Mouse (Mus musculus): Measurements from ENCODE around the gene Tmem256.

DNA sequence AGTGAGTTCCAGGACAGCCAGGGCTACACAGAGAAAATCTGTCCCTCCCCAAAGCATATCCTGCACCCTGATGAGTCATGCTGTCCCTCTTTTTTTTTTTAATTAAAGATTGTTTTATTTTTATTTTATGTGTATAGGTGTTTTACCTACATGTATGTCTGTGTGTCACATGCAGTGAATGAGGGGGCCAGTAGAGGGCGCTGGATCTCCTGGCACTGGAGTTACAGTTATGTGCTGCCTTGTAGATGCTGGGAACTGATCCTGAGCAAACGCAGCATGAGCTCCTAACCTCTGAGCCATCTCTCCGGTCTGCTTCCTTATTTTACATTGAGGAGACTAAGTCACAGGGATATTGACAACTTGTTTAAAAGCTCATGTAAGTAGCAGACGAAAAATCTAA lies 44.8 kb downstream of the Tmem256 start:
- no peak for TF ChIP-seq TAL1 (IDR thresholded peaks at IDR 0.05; ENCODE audit: low read length)
- TF ChIP-seq GATA1 (IDR thresholded peaks at IDR 0.05; ENCODE audit: low read length), result no peak

All from erythroblast, embryonic 14.5 days (primary cell).